Mouse (Mus musculus) cerebral cortex, adult 2 months (tissue): ENCODE measurements around the gene Mettl7a2.

Source experiments
- WGBS: fragments of 180-500 bp; shearing (Covaris S2); methylation state at CpG from one replicate; pipeline ENCODE4 v1.1.7; 2018; 5-methylcytosine and 5-hydroxymethylcytosine counted together

Mettl7a2 gene

DNA sequence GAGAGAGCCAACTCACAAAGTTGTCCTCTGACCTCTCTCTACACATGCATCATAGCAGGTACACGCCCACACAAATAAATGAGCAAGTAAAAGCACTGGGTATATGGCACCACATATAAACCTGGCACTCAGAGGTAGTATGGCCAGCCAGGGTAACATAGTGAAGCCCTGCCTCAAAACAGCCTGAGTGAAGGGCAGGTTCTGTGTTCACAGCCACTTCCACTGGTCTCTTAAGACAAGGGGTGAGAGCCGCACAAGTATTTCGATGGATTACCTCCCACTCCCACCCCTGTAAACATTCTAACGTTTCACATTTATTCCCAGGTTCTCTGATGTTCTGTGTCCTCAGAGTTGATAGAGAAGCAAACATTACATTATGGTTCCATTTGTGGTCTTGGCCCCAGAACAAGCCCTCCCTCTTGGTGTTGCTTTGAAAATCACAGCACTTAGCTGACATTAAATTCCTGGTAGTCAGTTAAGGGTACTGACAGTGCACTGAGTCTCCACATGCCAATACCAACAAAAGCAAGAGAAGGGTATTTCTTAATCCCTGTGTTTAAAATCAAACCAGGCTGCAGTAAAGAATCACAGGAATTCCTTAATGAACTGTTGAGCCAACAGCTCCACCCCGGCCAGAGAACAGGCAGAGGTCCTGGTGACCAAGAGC lies 11.6 kb upstream of the Mettl7a2 start:
- WGBS = 78% methylated on average over 5 of the region's 5 CpGs

DNA sequence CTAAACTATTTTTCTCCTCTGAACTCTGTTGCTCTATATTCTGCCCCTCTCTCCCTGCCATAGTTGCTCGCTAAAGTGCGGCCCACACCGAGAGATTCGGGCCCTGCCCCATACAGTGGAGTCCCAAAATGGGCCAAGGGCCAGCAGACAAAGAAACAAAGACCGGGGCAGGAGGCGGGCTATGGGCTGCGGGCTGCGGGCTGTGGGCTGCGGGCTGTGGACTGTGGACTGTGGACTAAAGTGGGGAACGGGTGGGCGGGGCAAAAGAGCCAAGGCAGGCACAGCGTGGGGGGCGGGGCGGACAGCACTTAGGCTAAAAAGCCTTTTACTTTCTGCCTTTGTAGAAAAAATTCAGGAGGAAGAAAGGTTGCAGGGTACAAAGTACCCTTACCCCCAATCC lies 6.2 kb upstream of the Mettl7a2 start:
- 37% methylated on average over 13 of the region's 14 CpGs for WGBS

DNA sequence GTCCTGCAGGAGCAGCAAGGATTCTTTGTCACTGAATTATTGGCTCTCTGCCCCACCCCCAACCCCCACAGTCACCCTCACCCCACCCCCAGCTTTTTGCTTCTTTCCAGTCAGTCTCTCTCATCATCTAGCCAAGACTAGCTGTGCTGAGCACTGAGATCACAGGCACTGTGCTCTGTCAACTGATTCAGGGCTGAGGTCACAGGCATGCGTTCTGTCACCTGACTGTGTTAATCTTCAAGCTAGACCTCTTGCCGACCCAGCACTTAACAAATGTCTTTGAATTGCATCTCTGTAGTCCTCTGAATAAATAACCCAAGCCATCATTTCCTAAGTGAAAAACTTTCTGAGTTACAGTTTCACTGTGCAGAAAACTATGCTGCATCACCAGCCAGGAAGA lies 3.5 kb upstream of the Mettl7a2 start:
- WGBS = 65% methylated on average over 2 of the region's 2 CpGs

DNA sequence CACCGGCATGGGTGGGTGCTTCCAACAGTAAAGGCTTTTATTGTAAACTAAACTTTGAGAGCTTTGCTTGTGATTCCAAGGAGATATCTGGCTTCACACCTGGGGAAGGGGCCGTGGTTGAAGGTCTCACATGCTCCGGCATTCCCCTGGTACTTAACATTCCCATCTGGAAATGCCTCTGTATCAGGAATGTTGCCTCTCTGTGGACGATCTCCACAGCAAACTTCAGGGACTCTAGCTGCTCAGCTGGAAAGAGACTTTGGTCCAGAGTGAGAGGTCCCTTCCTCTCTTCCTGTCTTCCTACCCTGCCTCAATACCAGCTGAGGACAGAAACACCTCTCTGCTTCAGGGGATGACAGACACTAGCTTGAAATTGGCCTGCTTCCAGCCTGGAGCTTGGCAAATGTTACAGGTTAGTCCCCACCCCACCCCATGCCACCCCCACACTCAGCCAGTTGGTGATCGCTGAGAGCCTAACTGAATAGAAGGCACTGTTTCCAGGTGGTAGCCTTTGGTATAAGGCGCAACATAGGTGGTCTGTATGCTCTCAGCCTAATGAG lies 1.4 kb upstream of the Mettl7a2 start:
- WGBS = 76% methylated on average over 6 of the region's 6 CpGs

DNA sequence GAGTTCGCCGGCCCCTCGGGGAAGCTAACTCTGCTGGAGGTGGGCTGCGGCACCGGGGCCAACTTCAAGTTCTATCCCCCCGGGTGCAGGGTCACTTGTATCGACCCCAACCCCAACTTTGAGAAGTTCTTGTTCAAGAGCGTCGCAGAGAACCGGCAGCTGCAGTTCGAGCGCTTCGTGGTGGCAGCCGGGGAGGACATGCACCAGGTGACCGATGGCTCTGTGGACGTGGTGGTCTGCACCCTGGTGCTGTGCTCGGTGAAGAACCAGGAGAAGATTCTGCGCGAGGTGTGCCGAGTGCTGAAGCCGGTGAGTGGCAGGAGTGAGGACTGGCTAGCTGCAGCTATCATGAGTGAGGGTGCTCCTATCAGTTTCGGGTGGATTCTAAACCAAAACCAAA lies 399 bp downstream of the Mettl7a2 start:
- 93% methylated on average over 22 of the region's 22 CpGs for WGBS

DNA sequence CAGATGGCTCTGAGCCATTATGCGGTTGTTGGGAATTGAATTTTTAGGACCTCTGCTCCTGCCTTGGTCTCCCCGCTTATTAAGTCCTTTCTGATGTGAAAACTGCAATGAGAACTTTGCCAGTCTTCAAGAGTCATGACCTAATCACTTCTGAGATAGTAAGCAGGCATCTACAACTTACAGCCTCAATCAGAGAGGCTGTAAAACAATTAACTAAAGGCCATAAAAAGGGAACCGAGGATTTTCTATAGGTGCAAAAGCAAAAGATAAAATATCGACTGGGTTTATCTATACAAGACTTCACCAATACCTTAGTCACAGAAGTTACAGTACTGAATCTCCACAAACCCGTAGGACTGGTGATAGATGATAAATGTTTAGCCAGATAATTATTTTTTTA lies 2.9 kb downstream of the Mettl7a2 start:
- WGBS = 90% methylated on average over 5 of the region's 5 CpGs

DNA sequence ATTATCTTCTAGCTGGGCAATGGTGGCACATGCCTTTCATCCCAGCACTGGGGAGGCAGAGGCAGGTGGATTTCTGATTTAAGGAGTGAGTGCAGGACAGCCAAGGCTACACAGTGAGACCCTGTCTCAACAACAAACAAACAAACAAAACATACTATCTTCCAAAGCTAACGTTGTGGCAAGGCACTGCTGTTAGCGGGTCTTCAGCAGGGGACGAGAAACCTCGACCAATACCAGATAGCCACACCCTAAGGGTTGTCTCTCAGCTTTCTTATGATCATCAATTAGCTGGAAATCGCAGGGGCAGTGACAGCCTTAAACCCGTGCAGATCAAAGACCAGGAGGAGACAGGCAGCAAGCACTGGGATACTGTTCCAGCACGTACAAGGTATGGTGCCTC lies 11.2 kb downstream of the Mettl7a2 start, which contains the start of gene Higd1c:
Gene Higd1c (plus strand): TSS at position 301 of the 400 bp plus-strand sequence.
- 83% methylated on average over 7 of the region's 7 CpGs for WGBS

DNA sequence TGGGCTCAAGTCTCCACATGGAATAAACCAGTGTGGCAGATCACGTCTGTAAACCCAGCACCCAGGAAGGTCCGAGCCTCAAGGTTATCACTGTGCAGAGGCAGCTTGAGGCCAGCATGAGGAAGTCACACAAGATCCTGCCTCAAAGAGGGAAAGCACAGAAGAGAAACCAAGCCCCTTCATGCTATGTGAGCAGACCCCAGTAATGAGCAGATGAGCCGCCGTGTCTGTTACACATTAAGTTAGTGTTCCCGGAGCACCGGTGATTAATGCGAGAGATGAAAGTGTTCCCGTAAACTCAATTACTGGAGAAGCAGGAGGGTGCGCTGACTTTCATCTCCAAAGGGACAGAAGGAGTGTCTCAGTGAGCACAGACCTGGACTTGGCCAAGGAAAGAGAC lies 13.0 kb downstream of the Mettl7a2 start:
- 79% methylated on average over 9 of the region's 9 CpGs for WGBS

DNA sequence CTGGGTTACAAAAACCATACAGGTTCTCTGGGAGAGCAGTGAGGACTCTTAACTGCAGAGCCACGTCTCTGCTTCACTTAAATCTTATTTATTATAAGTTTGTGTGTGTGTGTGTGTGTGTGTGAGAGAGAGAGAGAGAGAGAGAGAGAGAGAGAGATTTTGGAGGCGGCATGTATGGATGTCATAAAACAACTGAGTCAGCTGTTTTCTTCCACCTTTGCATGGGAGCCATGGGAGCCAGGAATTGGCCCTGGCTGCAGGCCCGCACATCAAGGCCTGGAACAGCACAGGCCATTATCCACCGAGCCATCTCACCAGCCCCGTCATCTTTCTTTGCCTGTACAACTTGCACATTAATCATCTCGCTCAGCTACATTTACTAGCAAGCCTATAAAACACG lies 14.1 kb downstream of the Mettl7a2 start:
- WGBS = 83% methylated on average over 7 of the region's 7 CpGs

DNA sequence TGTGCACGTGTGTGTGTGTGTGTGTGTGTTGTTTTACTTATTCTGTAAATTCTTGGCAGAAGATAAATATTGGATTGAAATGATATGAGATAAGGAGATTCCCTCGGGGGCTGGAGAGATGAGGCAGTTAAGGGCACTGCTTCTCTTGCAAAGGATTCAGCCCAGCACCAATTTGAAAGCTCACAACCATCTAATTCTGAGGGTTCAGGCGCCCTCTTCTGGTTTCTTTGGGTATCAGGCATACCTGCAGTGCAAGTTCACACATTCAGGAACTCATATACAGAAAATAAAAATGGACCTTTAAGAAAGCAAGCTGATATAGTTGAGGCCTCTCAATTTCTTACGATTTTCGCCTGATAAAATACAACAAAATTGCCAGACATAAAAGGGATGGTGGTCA lies 22.1 kb downstream of the Mettl7a2 start:
- WGBS = 36% methylated on average over 5 of the region's 5 CpGs

DNA sequence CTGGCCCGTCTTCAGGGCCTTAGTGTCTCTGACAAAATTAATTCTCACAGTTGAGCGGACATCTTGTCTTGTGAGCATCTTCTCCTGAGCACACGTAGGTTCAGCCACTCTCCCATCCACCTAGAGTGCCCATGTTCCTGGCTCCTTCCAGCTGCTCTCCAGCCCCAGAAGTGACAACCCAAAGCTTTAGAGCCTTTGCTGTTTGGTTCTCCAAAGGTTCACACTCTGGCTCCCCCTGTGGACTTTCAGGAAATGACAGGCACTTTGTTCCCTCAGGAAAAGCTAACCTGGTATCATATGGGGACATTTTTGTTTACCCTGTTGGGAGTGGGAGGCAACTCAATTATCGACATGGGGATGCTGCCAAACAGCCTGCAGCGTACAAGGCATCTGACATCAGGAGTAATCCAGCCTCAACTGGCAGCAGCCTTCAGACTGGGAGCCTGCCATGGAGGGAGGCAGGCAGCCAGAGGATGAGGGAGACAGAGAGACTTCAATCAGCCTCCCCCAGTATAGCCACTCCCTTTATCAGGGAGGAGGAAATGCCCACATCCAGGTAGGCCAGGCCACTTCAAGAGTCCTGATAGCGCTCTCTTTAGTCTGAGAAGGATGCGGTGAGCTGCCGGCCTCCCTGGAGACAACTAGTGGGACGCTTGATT lies 25.0 kb downstream of the Mettl7a2 start:
- 35% methylated on average over 4 of the region's 9 CpGs for WGBS

DNA sequence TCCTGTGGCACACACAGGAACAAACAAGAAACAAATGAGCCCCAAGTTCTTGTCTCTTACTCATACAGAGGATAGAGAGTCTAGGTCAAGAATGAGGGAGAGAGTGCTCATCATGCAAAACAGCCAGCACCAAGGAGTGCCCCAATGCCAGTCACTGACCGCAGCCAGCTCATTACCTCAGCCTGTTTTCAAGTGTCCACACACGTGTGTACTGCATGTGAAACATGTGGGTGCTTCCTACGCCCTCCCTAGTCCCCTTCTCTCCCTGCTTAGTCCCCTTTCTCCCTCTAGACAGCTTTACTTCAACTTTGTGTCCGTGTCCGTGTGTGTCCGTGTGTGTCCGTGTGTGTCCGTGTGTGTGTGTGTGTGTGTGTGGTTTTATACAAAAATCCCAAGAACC lies 26.7 kb downstream of the Mettl7a2 start:
- WGBS = 91% methylated on average over 8 of the region's 8 CpGs

DNA sequence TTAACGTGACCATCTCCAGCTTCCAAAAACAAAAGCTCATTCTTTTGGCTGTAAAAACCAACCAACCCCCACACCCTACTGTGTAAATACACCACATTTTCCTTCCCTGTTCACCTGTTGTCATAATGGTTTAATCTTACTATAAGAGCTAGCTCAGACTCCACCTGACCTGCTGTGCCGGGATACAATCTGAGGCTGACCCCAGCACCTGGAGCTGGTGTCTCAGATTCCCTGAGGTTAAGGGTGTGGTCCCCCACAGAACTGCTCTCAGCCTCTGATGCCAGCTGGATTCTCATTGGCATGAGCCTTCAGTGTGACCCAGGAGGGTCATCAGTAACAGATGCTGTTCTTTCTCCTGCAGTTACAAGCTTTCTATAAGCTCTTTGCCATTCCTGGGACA lies 27.1 kb downstream of the Mettl7a2 start:
- WGBS = 81% methylated on average over 2 of the region's 2 CpGs

DNA sequence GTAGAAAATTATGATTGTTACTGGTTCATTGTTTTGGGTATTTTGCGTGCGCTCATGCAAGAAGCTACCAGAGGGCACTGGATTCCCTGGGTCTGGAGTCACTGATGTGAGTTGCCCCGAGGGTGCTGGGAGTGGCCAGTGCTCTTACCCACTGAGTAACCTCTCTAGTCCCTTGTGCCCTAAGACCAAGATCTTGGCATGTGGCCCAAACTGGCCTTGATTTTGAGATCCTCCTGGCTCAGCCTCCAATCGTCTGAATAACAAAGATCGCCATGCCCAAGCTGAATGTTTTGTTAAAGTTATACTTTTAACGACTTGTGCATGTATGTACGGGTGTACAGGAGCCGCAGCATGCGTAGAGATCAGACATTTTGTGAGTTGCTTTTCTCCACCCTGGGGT lies 32.7 kb downstream of the Mettl7a2 start:
- 86% methylated on average over 9 of the region's 9 CpGs for WGBS

DNA sequence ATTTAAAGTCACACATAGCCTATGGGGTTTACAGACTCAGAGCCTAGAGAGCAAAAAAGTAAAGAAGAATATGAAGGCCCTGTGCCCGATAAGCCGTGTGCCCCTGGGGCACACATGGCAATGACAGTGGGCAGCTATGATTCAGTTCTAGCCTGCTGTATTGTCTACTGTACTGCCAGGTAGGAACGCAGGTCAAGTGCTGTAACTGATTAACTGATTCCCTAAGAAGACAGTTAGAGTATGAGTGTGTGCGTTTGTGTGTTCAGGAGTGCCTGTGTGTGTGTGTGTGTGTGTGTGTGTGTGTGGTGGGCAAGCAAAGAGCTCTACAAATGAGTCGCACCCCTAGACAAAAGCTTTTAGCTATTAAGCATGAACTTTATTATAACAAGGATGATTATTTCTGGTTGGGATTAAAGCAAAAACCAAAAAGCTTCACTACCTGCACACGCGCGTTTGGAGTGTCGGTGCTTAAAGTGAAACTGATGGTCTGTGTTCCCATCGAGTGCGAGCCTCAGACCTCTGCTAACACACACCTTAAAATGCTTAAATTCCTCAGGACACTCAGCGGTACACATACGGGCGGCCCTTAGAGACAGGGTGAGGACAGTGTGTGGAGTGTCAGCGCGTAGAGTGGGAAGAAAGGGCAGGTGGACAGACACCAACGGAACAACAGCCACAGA lies 34.7 kb downstream of the Mettl7a2 start:
- WGBS = 94% methylated on average over 17 of the region's 17 CpGs

DNA sequence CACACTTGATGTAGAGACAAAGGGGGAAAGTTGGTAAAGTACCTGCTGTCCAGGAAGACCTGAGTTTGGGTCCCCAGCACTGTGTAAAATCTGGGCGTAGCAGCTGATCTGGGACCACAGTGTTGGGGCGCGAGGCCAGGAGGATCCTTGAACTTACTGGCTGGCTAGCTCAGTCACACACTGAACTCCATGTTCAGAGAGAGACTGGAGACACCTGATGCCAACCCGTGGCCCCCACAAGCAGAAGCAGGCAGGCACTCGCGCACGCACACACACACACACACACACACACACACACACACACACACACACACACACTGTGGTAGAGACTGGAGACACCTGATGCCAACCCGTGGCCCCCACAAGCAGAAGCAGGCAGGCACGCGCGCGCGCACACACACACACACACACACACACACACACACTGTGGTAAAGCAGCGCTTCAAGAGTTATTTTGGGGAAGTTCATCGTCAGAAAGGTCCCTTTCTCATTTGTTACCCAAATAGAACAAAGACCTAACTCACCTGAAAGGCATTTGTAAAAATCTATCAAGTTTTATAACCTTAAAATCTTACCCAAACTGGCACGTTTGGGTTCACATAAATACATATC lies 35.3 kb downstream of the Mettl7a2 start:
- 78% methylated on average over 16 of the region's 16 CpGs for WGBS

DNA sequence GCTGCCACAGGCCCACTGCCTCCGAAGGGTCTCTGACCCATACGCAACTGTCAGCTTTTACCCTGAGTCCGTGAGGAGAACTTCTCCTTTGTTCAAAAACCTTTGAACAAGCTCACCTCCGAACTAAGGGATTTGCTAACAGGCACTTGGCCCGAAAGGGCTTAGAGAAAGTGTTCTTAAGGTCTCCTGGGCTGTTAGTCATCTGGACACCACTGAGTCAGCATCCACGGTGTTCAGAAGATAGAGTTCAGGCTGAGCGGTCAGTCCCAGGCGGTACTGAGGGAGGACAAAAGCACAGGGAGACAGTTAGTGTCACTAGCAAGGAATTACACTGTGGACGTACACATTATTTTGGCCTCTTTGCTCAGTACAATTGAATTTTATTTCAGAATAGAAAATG lies 35.9 kb downstream of the Mettl7a2 start:
- WGBS = 74% methylated on average over 9 of the region's 9 CpGs

DNA sequence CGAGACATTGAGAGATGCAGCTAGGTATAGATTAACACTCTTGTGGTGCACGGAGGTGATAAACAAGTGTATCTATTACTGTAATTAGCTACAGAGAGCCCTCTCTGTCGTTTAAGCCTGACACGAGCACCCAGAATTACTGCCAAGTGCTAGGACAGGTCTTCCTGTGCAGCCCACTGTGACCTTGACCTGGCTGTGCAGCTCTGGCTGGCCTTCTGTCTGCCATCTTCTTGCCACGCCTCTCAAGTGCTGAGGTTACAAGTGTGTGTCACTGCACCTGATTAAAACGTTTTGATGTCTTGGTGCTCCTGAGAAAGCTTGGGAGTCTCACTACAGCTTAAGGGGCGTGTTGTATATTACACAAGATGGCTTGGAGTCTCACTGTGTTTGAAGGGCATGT lies 38.1 kb downstream of the Mettl7a2 start:
- 77% methylated on average over 7 of the region's 7 CpGs for WGBS

DNA sequence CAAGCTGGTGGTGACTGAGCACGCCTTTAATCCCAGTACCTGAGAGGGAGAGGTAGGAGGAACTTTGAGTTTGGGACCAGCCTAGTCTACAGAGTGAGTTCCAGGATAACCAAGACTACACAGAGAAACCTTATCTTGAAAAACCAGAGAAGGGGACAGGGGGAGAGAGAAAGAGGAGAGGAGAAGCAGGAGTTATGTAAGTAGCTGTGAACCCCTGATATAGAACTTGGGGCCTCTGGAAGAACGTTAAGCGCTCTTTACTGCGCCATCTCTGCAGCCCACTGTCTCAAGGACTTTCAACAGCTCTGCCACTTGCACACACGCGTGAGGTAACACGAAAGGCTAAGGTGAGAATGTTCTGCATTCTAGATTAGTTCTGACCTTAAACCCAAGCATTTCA lies 38.6 kb downstream of the Mettl7a2 start:
- 90% methylated on average over 7 of the region's 7 CpGs for WGBS

DNA sequence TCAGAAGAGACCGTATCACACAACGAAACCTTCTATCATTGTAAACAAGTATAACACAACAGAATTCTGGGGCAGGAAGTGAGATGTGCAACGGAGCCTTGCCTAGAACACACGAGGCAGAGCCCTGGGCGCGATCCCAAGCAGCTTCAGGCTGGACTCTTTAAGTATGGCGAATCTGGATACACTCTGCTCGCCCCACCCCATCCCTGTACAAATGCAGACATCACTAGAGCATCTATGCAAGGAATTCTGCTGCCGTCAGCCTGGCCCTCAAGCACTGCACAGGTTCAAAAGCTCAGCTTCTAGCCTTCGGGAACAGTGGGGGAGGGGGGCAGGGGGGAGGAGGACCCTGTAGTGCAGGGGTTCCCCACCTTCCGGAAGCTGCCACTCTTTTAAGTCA lies 40.0 kb downstream of the Mettl7a2 start:
- 82% methylated on average over 11 of the region's 11 CpGs for WGBS

DNA sequence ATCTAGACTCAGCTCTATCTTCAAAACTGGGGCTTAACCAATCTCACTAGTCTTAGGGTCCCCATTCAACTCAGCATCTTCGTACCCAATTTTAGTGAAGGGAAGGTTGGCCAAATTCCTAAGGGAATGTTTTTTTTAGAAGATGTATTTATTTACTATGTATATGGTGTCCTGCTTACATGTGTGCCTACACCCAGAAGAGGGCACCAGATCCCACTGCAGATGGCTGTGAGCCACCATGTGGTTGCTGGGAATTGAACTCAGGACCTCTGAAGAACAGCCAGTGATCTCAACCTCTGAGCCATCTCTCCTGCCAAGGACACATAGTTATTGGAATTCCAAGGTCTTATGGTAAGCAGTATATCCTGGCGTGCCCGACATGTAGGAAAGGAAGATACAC lies 42.6 kb downstream of the Mettl7a2 start:
- 93% methylated on average over 3 of the region's 3 CpGs for WGBS

DNA sequence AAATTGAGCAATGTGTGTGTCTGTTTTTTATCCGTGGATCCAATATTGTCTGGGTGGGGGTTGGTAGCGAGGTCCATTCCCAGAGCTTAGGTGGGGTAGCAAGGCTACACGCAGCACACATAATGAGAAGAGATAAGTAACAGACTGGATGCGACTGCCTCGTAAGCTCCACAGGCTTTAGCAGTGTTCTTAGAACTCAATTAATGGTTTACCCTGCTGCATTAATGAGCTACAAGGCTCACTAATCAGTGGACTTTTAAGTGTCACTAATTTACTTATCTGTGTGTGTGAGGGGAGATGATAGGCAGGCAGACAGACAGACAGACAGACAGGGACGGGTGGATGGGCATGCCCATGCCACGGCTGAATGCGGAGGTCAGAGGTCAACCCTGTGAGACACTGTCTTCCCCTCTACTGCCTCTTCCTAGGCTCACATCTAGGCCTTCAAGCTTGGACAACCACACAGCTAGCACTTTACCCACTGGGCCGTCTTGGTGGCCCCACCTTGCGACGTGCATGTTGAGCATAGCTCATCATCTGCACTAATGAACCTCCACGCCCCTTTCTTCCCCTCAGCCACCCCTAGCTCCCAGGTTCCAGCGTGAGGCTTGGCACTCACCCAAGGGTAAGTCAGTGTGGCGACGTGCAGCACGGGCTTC lies 47.7 kb downstream of the Mettl7a2 start:
- WGBS = 81% methylated on average over 16 of the region's 16 CpGs
